Mouse (Mus musculus) lung, postnatal 0 days (tissue): ENCODE measurements around the gene Syne2. TPM values are rescaled to one million over a fixed set of nuclear protein-coding genes. Genes with fewer than 3 reads are reported as not detected.

Experiments
- ATAC-seq: fragments of 200-750 bp; cut with Nextera tagmentation; 2 replicates; pipeline ENCODE4 v1.8.0; 2017; ENCODE audit warnings: moderate library complexity
- DNase-seq: peaks from one replicate; pipeline ENCODE4 v3.0.0-alpha.2; 2016; ENCODE audit warnings: low spot score
- H3K27ac ChIP-seq: fragments of 300-500 bp; sonication (generic); 2 replicates; pipeline ENCODE4 v1.5.1; 2014; ENCODE audit warnings: antibody characterized with exemption, mild to moderate bottlenecking, low read length, mixed read lengths
- H3K27me3 ChIP-seq: fragments of 300-500 bp; sonication (generic); replicated peaks from 2 replicates; pipeline ENCODE4 v1.6.1; 2014; ENCODE audit warnings: low read length, mixed read lengths; ENCODE audit not compliant: insufficient read depth
- H3K36me3 ChIP-seq: fragments of 300-500 bp; sonication (generic); 2 replicates; pipeline ENCODE4 v1.6.1; 2014; ENCODE audit warnings: low read length, mixed read lengths; ENCODE audit not compliant: insufficient read depth
- H3K4me1 ChIP-seq: fragments of 300-500 bp; sonication (generic); 2 replicates; pipeline ENCODE4 v1.6.1; 2014; ENCODE audit warnings: antibody characterized with exemption, low read depth, low read length, mixed read lengths; ENCODE audit not compliant: insufficient read depth
- H3K4me2 ChIP-seq: fragments of 300-500 bp; sonication (generic); replicated peaks from 2 replicates; pipeline ENCODE4 v1.6.1; 2014; ENCODE audit warnings: low read depth, mild to moderate bottlenecking, low read length, moderate library complexity, mixed read lengths
- H3K4me3 ChIP-seq: fragments of 300-500 bp; sonication (generic); 2 replicates; pipeline ENCODE4 v1.5.1; 2014; ENCODE audit warnings: low read depth, low read length
- H3K9ac ChIP-seq: fragments of 300-500 bp; sonication (generic); replicated peaks from 2 replicates; pipeline ENCODE4 v1.6.1; 2014; ENCODE audit warnings: low read depth, mild to moderate bottlenecking
- H3K9me3 ChIP-seq: fragments of 300-500 bp; sonication (generic); 2 replicates; pipeline ENCODE4 v1.6.1; 2016; ENCODE audit warnings: low read length, mixed read lengths
- CTCF ChIP-seq: IDR thresholded peaks from 2 replicates; pipeline ENCODE4 v1.5.1; 2016; ENCODE audit warnings: antibody characterized with exemption, mild to moderate bottlenecking
- EP300 ChIP-seq: IDR thresholded peaks from 2 replicates; pipeline ENCODE4 v1.6.1; 2016; ENCODE audit warnings: antibody characterized with exemption, mild to moderate bottlenecking, control low read depth
- WGBS: fragments of 180-500 bp; shearing (Covaris S2); extraction: QIAGEN DNeasy Blood & Tissue Kit; methylation state at CpG from one replicate; pipeline ENCODE4 v1.1.7; 2014; 5-methylcytosine and 5-hydroxymethylcytosine counted together
- polyA plus RNA-seq: library from polyadenylated mRNA; unstranded; fragments of >200 nt; fragmentation: Nextera tagmentation; extraction: Ambion mirVana; gene quantifications from 2 replicates; pipeline ENCODE4 v1.2.1, GENCODE M21; 2015

Syne2 gene
- polyA plus RNA-seq, 1 experiment from 2014 or later, result 41.8 TPM

DNA sequence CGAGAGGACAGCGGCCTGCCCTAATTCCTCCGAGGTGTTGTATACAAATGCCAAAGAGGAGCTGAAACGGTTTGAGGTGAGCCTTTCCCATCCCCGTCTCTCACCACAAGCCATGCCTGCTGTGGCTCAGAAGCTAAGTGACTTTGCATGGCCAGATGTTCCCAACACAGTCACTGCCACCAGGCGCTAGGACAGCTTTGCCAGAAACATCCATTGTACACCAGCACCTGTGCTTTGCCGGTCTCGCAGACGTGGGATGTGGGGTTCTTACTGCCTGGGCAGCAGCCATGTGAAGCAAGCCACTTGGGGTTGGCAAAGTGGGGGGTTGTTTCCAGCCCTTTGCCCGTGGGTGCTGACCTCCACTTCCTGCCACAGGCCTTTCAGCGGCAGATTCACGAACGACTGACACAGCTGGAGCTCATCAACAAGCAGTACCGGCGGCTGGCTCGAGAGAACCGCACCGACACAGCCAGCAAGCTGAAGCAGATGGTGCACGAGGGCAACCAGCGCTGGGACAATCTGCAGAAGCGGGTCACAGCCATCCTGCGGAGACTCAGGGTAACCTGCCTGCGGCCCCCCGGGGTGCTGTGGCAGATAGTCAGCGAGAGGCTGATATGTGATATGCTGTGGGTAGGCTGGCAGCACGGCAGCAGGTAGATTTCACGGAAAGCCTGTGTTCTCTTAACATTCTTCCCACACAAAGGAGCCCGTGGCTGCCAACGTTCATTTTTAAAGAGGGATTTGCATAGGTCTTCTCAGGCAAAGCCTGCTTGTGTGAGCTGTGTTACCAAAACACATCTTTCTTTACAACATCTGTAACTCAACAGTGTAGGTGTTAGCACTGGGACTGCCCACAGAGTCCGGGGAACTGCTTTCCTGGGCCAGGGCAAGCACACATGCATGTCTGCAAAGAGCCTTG is 277.4 kb downstream of the Syne2 start:
- ATAC-seq (peak; percentile 65), DNase-seq (peak; percentile 54)
- no peak overlapping the region for H3K4me2 ChIP-seq
- H3K36me3 ChIP-seq, result peaks cover 40% of the 10 kb centered on the region; the same call in 1 of the 2 replicates
- H3K4me1 ChIP-seq, result no peaks in the 10 kb centered on the region
- no peaks in the 10 kb centered on the region for H3K27me3 ChIP-seq
- WGBS, result 51% methylated on average over 30 of the region's 30 CpGs
- no peak overlapping the region for H3K27ac ChIP-seq
- no peaks in the 10 kb centered on the region for H3K9me3 ChIP-seq
- TF ChIP-seq EP300 (no peak), CTCF (no peak)
- no peak overlapping the region for H3K9ac ChIP-seq
- no peak overlapping the region for H3K4me3 ChIP-seq

DNA sequence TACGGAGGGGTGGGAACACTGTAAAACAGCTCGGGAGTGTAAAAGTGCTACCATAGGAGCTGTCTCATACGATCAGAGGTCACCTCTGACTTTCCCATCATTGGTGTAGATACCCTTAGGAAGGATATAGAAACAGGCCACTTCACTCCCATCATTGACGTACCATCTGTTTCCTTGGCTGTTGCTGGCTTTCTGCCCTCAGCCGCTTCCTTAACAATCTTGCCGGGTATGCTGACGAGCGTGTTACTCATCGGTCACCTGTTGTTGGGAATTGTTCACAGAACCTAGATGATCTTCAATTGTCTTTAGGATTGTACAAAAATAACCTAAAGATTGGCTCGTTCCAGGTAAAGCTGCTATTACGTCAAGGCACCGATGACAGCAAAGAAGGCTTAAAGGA is 284.7 kb downstream of the Syne2 start:
- TF ChIP-seq CTCF (no peak), EP300 (no peak)
- Histone ChIP-seq H3K4me2 (no peak overlapping the region), H3K27ac (no peak overlapping the region), H3K9me3 (no peaks in the 10 kb centered on the region), H3K36me3 (peaks cover 68% of the 10 kb centered on the region), H3K9ac (no peak overlapping the region), H3K4me1 (no peaks in the 10 kb centered on the region), H3K4me3 (no peak overlapping the region), H3K27me3 (no peaks in the 10 kb centered on the region)
- ATAC-seq (no peak), DNase-seq (no peak)
- WGBS, result 92% methylated on average over 12 of the region's 12 CpGs

DNA sequence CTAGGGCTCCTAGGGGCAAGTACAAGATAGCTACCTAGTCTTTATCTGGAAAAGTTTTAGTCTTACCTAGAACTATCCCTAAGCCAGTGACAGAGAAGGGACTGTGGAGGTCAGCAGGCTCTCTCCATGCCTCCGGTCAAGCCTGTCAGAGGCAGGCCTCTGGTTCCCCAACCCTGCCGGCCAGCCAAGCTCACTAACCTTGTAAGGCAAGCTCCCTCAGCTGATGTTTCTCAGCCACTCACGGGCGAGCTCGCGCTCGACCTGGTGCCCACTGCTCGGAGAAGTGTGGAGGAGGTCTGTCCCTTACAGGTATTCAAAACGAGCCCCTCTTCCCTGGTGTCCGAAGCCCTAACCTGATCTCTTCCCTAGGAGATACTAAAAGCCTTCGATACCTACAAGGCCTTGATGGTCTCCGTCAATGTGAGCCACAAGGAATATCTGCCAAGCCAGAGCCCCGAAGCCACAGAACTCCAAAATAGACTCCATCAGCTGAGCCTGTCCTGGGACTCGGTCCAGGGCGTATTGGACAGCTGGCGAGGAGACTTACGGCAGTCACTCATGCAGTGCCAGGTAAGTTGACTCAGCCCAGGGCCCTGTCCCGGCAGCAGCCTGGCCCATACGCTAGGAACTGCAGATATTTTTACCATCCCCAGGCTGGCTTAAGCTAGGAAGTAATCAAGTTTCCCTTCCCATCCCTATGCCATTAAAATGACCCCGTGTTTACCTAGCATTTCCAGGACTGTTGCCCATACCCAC is 286.8 kb downstream of the Syne2 start:
- TF ChIP-seq EP300 (no peak), CTCF (no peak)
- no peaks in the 10 kb centered on the region for H3K4me1 ChIP-seq
- H3K9ac ChIP-seq, result no peak overlapping the region
- H3K36me3 ChIP-seq, result peaks cover 65% of the 10 kb centered on the region
- DNase-seq (no peak), ATAC-seq (no peak)
- no peak overlapping the region for H3K27ac ChIP-seq
- no peak overlapping the region for H3K4me3 ChIP-seq
- H3K4me2 ChIP-seq, result no peak overlapping the region
- H3K27me3 ChIP-seq, result no peaks in the 10 kb centered on the region
- whole genome bisulfite sequencing, result 91% methylated on average over 20 of the region's 20 CpGs
- H3K9me3 ChIP-seq, result no peaks in the 10 kb centered on the region

DNA sequence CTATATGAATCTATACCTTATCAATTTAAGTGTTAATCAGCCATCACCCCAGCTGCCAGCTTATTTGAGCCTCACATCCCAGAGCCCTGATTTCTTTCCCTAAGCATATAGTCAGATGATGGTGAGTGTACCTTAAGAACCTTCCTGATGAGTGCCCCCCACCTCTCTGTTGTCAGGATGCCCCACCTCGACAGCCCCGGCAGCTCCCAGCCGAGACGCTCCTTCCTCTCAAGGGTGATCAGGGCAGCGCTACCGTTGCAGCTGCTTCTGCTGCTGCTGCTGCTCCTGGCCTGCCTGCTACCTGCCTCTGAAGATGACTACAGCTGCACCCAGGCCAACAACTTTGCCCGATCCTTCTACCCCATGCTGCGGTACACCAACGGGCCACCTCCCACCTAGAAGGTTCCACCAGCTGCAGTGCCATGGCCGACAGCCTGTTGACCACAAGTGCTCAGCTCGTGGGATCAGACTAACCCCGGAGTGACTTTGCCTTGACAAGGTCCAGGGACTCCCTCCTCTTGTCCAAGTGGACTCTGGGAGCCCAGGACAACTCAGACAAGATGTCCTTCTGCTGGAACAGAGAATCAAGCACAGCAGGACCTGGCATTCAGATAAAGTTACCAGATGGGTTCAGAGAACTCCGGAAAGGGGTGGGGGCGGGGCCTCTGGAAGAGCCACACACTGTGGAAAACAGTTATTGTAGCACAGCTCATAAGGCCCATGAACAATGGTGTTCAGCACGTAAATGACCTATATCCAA is 291.9 kb downstream of the Syne2 start:
- no peak for TF ChIP-seq CTCF
- TF ChIP-seq EP300, result no peak
- Histone ChIP-seq H3K9ac (no peak overlapping the region), H3K27ac (no peak overlapping the region), H3K27me3 (no peaks in the 10 kb centered on the region), H3K4me1 (no peaks in the 10 kb centered on the region), H3K36me3 (peaks cover 43% of the 10 kb centered on the region), H3K9me3 (no peaks in the 10 kb centered on the region), H3K4me3 (no peak overlapping the region), H3K4me2 (no peak overlapping the region)
- no peak for ATAC-seq
- 91% methylated on average over 15 of the region's 15 CpGs for WGBS
- no peak for DNase-seq

DNA sequence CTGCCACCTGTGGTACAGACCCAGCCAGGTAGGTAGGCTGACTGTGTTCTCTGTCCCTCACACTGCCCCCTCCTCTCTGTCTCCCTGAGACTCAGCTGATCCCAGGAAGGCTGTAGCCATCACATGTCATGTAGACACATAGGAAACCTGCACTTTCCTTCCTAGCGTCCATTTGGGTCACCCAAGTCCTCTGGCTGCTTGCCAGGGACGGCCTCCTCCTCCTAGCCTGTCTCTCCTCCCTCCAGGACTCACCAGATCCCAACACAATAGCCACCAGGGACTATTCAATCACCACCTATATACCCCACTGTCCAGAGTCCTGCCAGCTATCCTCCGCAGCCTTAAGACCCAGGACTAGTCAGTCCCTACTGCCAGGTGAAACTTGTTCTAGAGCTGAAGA is 293.1 kb downstream of the Syne2 start:
- DNase-seq (no peak), ATAC-seq (no peak)
- Histone ChIP-seq H3K27me3 (no peaks in the 10 kb centered on the region), H3K36me3 (peaks cover 31% of the 10 kb centered on the region), H3K4me3 (no peak overlapping the region), H3K4me1 (no peaks in the 10 kb centered on the region), H3K9ac (no peak overlapping the region), H3K9me3 (no peaks in the 10 kb centered on the region), H3K27ac (no peak overlapping the region), H3K4me2 (no peak overlapping the region)
- TF ChIP-seq CTCF, result no peak
- no peak for TF ChIP-seq EP300
- WGBS, result 71% methylated on average over 3 of the region's 3 CpGs

DNA sequence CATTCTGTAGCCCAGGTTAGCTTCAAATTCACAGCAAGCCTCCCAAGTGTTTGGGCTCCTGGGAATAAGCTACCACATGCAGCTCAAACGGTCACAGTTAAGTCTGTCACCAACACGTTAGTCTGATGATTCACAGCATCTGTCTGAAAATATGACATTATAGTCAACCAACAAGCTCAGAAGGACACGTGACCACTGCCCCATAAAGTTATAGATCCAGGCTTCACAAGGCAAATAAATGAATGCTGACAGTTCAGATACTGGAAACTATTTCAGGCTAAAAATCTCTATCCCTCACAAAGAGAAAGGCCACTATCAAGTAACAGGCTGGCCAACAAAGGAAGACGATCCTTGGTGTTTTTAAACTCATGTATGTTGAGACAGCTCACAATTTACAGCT is 298.6 kb downstream of the Syne2 start:
- DNase-seq (no peak), ATAC-seq (no peak)
- no peak overlapping the region for H3K9ac ChIP-seq
- H3K4me1 ChIP-seq, result no peaks in the 10 kb centered on the region
- TF ChIP-seq EP300 (no peak), CTCF (no peak)
- H3K27me3 ChIP-seq, result no peaks in the 10 kb centered on the region
- no peaks in the 10 kb centered on the region for H3K9me3 ChIP-seq
- H3K4me3 ChIP-seq, result no peak overlapping the region
- H3K36me3 ChIP-seq, result no peaks in the 10 kb centered on the region
- H3K27ac ChIP-seq, result no peak overlapping the region
- 65% methylated on average over 4 of the region's 4 CpGs for WGBS
- H3K4me2 ChIP-seq, result no peak overlapping the region
